Mouse (Mus musculus) G1E (cell line): ENCODE data around the gene Lrrc63. TPM values are rescaled to one million over a fixed set of nuclear protein-coding genes. Genes with fewer than 3 reads are reported as not detected.
A peak's percentile ranks its signal among the peaks of the same experiment; 100 is the strongest.

Experiments used
- ATAC-seq: 2 replicates; pipeline ENCODE4 v1.8.0; 2016; ENCODE audit warnings: mild to moderate bottlenecking; ENCODE audit not compliant: insufficient number of reproducible peaks, poor library complexity, low FRiP score, severe bottlenecking; ENCODE audit errors: extremely low read depth
- DNase-seq: peaks from one replicate; pipeline ENCODE4 v3.0.0; 2012; ENCODE audit warnings: low spot score
- H3K27me3 ChIP-seq: 2 replicates; pipeline ENCODE4 v1.6.1; 2012; ENCODE audit warnings: mild to moderate bottlenecking, low read length, inconsistent platforms; ENCODE audit not compliant: insufficient read depth
- H3K36me3 ChIP-seq: replicated peaks from 2 replicates; pipeline ENCODE3; 2012; ENCODE audit warnings: mild to moderate bottlenecking, inconsistent platforms
- H3K4me1 ChIP-seq: 2 replicates; pipeline ENCODE4 v1.6.1; 2012; ENCODE audit warnings: low read depth, low read length, inconsistent platforms, mixed read lengths; ENCODE audit not compliant: insufficient read depth
- H3K4me3 ChIP-seq: 2 replicates; pipeline ENCODE4 v1.5.1; 2012; ENCODE audit warnings: low read depth, mild to moderate bottlenecking, inconsistent platforms, low read length, moderate library complexity, mixed read lengths
- H3K9me3 ChIP-seq: replicated peaks from 2 replicates; pipeline ENCODE4 v1.6.1; 2012; ENCODE audit warnings: inconsistent platforms
- CTCF ChIP-seq: IDR thresholded peaks from 2 replicates; pipeline ENCODE4 v1.5.1; 2012; ENCODE audit warnings: low read depth, low read length, inconsistent platforms, mixed read lengths
- GATA1 ChIP-seq: IDR thresholded peaks from 2 replicates; pipeline ENCODE4 v1.6.1; 2012; ENCODE audit warnings: borderline replicate concordance, low read length, inconsistent platforms, mixed read lengths
- GATA2 ChIP-seq: IDR thresholded peaks from 2 replicates; pipeline ENCODE4 v1.6.1; 2012; ENCODE audit warnings: low read depth, low read length, inconsistent platforms, borderline replicate concordance
- POLR2AphosphoS5 ChIP-seq: IDR thresholded peaks from 2 replicates; pipeline ENCODE4 v1.6.1; 2012; ENCODE audit warnings: low read depth, low read length, inconsistent platforms; ENCODE audit not compliant: insufficient replicate concordance
- TAL1 ChIP-seq: conservative IDR thresholded peaks from 2 replicates; pipeline ENCODE4 v1.6.1; 2012; ENCODE audit warnings: low read depth, low read length, inconsistent platforms, mixed read lengths
- polyA plus RNA-seq: library from polyadenylated mRNA; stranded (reverse); fragments of >175 nt; gene quantifications from 2 replicates; pipeline ENCODE4 v1.2.3, GENCODE M21; 2012
- total RNA-seq, 2 experiments: library from RNA; stranded (forward) in 1 of 2; stranded (reverse) in 1 of 2; fragments of 200-1000 nt in 1 of 2; fragments of >200 nt in 1 of 2; fragmentation: Nextera tagmentation in 1 of 2; gene quantifications; 2 replicates each; pipeline ENCODE4 v1.2.3; 2014 to 2017

Lrrc63 gene
- total and polyA plus RNA-seq, 3 experiments: not detected

- no peak for DNase-seq
- TF ChIP-seq GATA1 (no peak), CTCF (no peak), GATA2 (no peak), POLR2AphosphoS5 (no peak), TAL1 (no peak)
- H3K4me1 ChIP-seq: no peaks in the 10 kb centered on the region
- H3K27me3 ChIP-seq: peaks cover 3% of the 10 kb centered on the region; the same call in 1 of the 2 replicates
- H3K4me3 ChIP-seq: no peak overlapping the region
- no peaks in the 10 kb centered on the region for H3K9me3 ChIP-seq
- ATAC-seq: no peak
- no peaks in the 10 kb centered on the region for H3K36me3 ChIP-seq
These were observed 65.5 kb downstream of the Lrrc63 start for GRCm38 (mm10) chr14:75065211-75065610.

- TF ChIP-seq POLR2AphosphoS5 (no peak), CTCF (no peak), TAL1 (no peak), GATA2 (no peak), GATA1 (no peak)
- peaks cover 3% of the 10 kb centered on the region; the same call in 1 of the 2 replicates for H3K27me3 ChIP-seq
- no peaks in the 10 kb centered on the region for H3K36me3 ChIP-seq
- no peak overlapping the region for H3K4me3 ChIP-seq
- H3K4me1 ChIP-seq: no peaks in the 10 kb centered on the region
- ATAC-seq: no peak
- H3K9me3 ChIP-seq: no peaks in the 10 kb centered on the region
- no peak for DNase-seq
These were observed 66.2 kb downstream of the Lrrc63 start for GRCm38 (mm10) chr14:75064520-75064919.

DNA sequence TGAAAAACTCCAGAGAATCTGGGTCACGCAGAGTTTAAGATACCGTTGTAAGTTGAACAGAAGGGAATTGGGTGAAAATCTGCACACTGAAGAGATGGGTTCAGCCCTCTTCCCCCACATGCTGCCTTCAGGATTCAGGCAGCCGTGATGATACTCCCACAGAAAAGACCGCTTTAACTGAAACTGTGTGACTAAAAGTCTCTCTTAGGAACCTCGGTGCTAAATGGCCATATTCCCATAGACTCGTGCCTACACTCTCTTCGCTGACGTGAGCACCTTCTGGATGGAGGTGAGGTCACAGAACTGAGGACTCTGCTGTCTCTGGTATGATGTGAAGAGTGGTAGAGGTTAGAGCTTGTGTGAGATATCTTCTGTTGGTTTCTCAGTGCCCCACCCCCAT lies 66.7 kb downstream of the Lrrc63 start:
- TF ChIP-seq CTCF (no peak), POLR2AphosphoS5 (no peak), GATA2 (no peak)
- Histone ChIP-seq H3K36me3 (no peaks in the 10 kb centered on the region), H3K27me3 (peaks cover 3% of the 10 kb centered on the region; the same call in 1 of the 2 replicates), H3K4me3 (no peak overlapping the region), H3K4me1 (no peaks in the 10 kb centered on the region), H3K9me3 (no peaks in the 10 kb centered on the region)
- ATAC-seq (no peak), DNase-seq (no peak)

GRCm38 (mm10) chr14:75060562-75060961 lies 70.1 kb downstream of the Lrrc63 start:
- Histone ChIP-seq H3K9me3 (no peaks in the 10 kb centered on the region), H3K4me1 (no peaks in the 10 kb centered on the region), H3K36me3 (no peaks in the 10 kb centered on the region), H3K27me3 (peaks cover 3% of the 10 kb centered on the region; the same call in 1 of the 2 replicates), H3K4me3 (no peak overlapping the region)
- no peak; the same call in 1 of the 2 replicates for ATAC-seq
- peak; percentile 2 for DNase-seq
- TF ChIP-seq GATA1 (no peak), CTCF (0 out of 2 replicates have a peak, but pooled peaks have one; percentile 21), POLR2AphosphoS5 (no peak), GATA2 (no peak)

DNA sequence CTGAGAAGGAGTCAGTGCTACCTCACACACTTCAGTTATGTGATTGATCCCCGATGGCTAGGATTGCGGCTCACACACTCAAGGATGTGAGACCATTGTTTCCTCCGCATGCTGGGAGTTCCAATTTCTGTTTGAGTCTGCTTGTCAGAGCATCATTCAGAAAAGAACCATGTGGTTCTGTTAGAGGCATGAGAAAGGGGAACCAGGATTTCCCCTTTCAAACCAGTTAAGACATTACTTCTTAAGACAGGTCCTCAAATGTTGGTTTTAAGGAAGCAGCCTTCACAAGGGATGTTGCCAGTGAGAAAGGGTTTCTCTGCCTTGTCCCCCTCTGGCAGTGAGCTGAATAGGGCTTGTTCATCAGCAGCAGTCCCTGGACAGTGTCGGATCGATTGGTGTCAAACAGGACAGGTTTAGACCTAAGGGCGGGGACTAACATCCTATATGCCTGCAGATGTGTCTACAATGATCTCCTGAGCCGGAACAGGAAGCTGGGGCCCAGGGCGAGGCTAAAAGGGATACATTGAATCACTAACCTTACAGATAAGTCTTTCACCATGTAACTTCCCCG lies 73.7 kb downstream of the Lrrc63 start:
- TF ChIP-seq GATA2: no peak
- no peak for TF ChIP-seq GATA1
- no peak for TF ChIP-seq POLR2AphosphoS5
- TF ChIP-seq TAL1: no peak
- TF ChIP-seq CTCF: no peak
- no peaks in the 10 kb centered on the region for H3K9me3 ChIP-seq
- no peak for DNase-seq
- ATAC-seq: no peak
- no peaks in the 10 kb centered on the region for H3K4me1 ChIP-seq
- peaks cover 3% of the 10 kb centered on the region; the same call in 1 of the 2 replicates for H3K27me3 ChIP-seq
- H3K36me3 ChIP-seq: no peaks in the 10 kb centered on the region
- no peak overlapping the region for H3K4me3 ChIP-seq

DNA sequence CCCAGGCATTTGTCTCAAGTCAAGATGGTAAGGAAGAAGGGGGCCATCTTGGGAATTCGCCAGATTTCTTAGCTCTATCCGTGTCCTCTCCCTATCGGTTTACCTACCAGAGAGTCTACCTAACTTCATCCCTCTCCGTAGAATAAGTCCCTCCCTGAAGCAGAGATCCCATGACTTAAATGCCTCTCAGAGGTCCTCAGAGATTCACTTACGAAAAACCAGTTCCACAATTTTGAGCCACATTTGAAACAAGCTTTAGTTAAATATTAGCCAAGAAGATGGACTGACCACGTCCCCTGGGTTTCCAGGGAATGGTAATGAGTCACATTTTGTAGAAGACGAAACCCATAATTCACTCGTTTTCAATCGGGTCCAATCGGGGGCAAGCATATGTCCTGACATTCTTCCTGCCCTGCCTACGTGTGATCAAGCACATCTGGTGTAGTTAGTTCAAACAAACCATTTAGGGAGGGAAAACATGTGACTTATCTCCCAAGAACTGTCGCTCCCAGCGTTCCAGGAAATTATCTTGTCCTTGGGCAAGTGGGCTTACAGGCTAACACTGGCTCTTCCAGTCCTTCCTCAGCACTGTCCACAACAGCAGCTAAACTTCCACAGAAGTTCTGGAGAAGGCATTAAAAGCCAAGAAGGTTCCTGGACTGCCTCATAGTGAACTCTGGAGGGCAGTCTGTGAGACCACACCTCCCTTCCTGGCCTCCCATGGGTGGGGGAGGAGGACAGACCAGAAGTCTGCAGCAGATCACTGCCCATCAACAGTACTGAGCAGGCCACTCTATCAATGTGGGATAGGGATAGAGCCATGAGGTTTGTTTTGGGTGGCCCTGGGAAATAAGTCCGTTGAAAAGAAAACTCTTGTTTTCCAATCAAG lies 76.0 kb downstream of the Lrrc63 start:
- TF ChIP-seq GATA1 (no peak), POLR2AphosphoS5 (no peak)
- H3K4me3 ChIP-seq: no peak overlapping the region
- H3K27me3 ChIP-seq: no peaks in the 10 kb centered on the region
- no peak for DNase-seq
- ATAC-seq: no peak
- no peaks in the 10 kb centered on the region for H3K36me3 ChIP-seq
- H3K9me3 ChIP-seq: no peaks in the 10 kb centered on the region
- no peaks in the 10 kb centered on the region for H3K4me1 ChIP-seq
